Mouse (Mus musculus) kidney, postnatal 10 days (tissue): ENCODE results near the gene Grin2b.
A peak's percentile ranks its signal among the peaks of the same experiment; 100 is the strongest.
"Not testable (repeated sequence)": the region's sequence is repeated elsewhere in the genome, so short reads cannot be mapped to it uniquely, and the experiment has no call there.

ENCODE experiments used
- DNase-seq: peaks from one replicate; pipeline ENCODE4 v3.0.0; 2021; ENCODE audit warnings: mixed read lengths

The Grin2b gene

DNA sequence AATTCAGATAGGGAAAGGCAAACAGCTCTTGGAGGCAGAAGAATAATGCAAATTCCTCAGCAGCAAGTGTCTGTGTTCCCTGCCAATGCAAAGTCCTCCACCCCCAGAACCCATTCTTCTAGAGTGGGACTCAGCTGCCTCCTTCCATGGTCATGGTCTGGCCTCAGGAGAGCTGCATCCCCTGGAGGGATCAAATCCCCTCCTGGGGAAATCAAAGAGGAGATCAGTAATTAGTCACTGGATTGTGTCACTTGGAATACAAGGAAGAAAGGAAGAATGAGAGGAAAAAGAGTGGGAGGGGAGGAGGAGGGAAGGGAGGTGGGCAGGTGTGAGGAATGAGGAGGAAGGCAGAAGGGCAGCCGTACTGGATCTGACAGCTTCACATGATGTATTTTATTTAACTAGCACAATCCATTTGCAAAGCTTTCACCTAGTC lies 278.5 kb downstream of the Grin2b start:
- DNase-seq = no peak

DNA sequence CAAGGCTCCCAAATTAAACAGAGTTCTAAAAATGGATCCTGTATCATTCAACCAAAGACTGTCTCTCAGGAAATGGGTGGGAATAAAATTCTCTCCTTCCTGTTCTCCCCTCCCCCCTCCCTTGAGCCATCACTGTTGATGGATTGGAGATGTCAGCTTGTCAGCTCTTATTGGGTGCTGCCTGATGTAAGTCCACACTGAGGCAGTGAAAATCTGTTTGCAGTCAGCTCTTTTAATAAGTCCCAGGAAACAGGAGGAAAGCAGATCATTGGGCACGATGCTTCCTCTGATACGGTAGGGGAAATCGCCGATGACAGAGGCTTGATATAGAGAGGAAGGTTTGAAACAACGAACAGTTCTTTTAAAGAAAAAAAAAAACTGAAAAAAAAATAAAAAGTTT lies 290.7 kb downstream of the Grin2b start:
- DNase-seq = no peak

DNA sequence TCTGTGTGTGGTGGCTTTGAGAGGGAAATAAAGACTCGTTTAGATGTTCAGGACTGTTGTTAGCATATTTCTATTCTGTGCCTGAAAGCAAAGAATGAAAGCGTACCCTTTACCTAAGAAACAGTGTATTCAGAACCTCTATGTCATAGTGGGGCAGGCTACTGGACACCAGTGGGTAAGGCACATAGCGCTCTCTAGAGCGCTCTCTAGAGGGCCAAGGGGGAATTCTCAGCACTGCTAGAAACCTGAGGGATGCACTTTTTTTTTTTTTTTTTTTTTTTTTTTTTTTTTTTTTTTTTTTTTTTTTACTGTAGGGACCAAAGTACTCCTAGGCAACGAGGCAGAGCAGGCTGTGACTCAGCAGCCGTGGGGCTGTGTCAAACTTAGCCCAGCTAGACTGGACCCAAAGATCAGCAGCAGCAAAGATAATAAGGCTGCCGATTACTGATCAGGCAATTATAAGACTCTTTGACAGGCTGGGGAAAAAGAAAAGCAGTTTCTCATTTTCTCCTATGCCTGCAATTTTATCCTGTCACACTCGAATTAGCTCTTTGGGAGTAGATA lies 297.1 kb downstream of the Grin2b start:
- DNase-seq = peak; percentile 7

DNA sequence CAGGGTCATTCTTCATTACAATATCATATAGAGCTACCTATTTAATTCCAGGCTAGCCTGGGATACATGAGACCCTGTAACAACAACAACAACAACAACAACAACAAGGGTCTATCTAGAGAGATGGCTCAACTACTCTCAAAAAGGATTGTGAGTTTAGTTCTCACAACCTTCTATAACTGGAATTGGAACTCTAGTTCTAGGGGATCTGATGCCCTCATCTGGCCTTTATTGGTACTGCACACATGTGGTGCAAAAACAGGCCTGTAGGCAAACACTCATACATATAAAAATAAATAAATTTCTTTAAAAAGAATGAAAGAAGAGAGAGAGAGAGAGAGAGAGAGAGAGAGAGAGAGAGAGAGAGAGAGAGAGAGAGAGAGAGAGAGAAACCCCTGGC lies 298.7 kb downstream of the Grin2b start:
- DNase-seq = no peak

DNA sequence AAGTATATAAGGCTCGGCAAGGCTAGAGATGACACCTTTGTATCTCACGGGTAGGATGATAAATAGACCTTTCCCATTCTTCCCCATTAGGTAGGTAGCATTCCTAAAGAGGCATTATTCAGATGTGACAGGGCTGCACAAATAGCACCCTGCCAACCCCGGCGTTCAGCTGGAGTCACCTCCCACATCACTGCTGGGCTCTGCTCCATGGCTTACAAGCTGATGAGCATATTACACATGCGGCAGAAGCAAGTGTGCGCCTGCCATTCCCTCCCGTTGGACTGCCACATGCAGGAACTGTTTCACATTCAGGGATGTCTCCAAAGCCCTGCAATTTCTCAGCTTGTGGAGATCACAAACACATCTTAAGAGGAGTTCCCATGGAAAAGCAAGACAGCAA lies 307.5 kb downstream of the Grin2b start:
- DNase-seq = no peak

DNA sequence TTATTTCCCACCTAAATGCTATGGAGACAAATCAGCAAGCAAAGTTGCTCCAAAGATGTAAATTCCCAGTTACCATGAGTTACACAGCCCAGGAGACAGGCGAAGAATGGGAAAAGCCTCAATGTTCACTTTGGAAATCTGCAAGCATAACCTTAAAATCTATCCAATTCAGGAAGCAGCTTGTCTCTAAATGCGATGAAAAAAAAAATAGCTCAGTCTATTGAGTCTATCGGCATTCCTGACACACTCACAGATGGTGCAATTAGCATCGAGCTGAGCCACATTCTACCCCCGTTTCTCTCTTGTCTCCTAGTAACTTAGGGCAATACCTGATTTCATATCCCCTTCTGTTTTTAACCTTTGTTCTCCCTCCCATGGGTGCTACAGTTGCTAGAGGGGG lies 309.3 kb downstream of the Grin2b start:
- no peak for DNase-seq

DNA sequence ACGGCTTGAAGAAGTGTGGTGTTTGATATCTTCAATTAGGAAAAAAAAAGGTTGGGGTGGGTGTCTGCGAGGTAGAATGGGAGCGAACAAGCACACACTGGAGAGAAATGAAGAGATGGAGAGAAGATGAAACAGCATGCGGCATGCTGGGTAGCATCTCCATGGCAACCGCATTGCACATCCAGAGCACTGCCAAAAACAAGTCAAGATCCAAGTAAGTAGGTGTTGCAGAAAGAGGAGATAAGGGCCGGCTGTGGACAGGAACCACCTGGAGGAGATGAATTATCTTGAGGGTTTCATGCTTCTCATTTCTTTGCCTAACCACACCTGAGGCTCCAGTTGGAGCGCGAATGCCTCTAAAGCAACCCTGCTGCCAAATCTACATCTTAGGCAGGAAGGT lies 313.8 kb downstream of the Grin2b start:
- no peak for DNase-seq

DNA sequence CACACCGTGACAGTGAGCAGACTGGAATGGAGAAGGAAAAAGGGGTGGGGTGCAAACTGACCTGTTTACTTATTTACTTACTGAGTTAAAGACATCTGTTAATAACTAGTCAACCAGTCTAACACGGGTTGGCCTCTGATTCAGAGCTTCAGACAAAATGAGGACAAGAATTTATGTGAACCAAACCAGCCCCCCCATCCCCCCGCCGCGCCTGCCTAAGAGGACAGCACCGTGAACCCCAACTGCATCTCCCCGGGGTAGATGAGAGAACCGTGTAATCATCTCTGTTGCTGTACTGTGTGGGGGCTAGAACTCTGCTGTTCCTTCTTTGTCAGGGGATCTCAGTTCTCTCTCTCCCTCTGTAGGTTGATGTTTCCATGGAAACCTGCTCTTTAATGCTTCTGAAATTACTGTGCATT lies 319.1 kb downstream of the Grin2b start:
- DNase-seq = peak; percentile 57

DNA sequence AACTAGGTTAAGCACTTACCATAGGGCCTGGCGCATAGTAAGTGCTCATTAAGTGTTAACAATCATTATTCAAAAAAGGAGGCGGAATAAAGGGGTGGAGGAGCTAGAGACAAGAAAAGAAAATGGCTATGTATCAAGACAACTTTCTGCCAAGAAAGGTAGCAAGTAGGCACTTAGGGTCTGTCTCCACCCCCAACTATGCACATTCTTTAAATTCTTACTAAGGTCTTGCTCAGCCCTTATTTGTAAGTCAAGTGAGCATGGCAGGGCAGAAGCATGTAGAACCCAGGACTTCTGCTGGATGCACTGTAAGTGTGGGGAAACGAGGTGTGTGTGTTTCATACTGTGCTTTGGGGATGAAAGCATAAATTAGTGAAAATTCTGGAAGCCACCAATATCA lies 329.6 kb downstream of the Grin2b start:
- DNase-seq = no peak

DNA sequence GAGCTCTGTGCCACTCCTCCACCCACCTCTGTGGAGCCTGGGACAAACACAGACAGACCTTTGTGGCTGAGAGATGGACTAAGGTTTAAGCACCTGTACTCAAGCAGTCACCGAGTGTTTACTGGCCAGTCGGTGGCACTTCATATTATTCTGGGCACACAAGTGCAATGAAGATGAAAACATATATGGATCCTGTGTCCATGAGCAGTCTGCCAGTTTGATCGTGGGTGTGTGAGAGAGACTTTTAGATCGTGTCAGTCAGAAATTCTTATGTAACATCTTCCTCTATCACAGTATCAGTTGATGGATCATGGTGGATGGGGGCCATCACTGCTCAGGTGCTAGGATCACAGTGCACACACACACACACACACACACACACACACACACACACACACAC lies 337.0 kb downstream of the Grin2b start:
- DNase-seq = no peak

DNA sequence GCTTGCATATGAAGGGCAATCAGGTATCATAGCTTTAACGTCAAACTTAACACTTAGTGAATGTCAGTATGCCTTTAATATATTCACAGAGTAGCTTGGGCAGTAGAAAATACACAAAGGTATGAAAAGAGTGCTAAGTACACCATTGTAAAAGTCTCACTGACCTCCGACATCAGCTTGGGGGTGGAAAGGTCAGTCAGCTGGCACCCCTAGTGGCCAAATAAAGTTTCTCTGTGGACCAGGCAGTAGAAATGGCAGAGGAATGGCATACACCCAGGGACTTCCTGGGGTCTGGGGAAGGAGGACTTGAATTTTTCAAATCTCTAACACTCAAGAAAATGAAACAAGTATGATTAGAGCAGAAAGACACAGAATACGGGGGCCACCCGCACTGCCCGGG lies 339.8 kb downstream of the Grin2b start:
- DNase-seq = no peak

DNA sequence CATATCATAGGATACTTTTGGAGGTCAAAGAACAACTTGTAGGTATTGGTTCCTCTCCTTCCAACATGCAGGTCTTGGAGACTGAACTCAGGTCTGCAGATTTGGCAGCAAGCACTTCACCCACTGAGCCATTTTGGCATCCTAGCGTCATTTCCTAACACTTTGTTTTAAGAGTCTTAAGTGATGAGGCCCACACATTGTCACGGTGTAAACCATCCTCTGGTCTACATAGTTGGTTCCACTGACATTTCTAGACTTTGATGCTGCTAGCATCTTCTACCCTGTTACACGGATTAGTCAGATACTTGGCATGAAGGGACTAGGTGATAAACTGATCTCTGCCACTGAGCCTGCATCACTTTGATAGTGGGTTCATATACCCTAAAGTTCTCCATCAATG lies 341.3 kb downstream of the Grin2b start:
- no peak for DNase-seq

DNA sequence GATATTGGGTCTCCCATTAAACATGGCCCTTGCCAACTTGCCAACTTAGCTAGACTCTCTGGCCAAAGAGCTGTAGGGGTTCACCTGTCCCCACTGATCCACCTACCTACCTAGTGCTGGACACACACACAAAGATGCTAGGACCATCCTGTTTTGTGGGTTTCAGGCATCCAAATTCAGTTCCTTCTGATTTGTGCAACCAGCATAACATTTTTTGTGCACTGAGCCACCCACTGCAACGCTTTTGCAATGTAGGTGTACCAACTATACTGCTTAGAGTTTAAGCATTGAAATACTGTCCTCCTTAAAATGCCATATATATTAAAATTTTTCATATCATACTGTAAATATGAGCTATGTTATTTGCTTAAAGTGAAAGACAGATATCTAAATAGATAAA lies 342.3 kb downstream of the Grin2b start:
- DNase-seq = no peak

DNA sequence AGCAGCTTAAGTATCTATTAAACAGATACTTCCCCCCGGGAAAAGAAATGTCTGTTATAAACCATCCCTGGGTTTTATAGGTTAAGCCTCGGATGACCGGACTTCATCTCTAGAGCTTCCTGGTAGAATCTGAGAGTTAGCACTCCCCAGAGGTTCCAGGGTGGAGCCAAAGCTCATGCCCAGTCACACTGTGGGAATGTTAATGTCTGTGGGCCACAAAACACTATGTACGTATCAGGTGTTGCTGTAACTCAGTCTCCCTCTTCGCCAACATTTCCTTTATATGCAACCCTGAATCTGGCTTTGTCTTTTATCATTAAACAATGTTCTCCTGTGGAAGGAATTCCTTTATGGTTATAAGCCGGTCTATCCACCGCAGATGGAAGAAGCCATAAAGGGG lies 343.9 kb downstream of the Grin2b start:
- no peak for DNase-seq

DNA sequence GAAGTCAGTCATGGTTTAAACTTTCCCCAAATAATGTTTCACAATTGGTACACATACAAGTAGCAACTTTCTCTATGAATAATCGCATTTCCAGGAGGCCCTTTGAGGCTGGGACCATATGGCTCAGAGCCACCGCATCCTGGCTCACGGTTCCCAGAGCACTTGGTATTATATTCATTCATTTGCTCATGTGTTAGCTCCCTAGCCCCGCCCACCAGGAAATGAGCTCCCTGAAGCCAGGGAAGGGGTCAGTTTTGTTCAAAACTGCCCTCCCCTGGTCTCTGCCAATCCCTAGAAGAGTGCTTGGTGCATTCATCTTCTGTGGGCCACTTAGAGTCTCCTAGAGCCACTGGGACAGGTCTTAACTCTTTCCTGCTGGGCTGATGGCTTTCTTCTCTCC lies 344.3 kb downstream of the Grin2b start:
- DNase-seq = peak; percentile 16

DNA sequence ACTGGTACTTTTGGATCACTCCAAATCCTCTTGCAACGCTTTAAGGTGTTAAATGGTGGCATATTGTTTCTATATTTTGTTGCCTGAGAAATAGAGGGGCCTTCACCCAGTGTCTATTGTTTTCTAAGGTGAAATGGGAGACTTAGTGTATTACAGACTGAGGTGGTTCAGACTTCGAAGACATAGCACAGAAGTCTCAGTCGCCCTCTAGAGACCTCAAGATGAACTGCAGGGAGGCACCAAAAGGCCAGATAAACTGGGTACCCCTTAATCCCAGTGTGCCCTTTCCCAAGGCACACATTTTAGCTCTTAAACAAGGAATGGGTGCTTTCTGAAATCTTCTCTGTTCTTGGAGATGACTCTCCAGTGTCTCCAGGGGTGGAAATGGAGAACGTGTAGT lies 345.4 kb downstream of the Grin2b start:
- peak; percentile 72 for DNase-seq

DNA sequence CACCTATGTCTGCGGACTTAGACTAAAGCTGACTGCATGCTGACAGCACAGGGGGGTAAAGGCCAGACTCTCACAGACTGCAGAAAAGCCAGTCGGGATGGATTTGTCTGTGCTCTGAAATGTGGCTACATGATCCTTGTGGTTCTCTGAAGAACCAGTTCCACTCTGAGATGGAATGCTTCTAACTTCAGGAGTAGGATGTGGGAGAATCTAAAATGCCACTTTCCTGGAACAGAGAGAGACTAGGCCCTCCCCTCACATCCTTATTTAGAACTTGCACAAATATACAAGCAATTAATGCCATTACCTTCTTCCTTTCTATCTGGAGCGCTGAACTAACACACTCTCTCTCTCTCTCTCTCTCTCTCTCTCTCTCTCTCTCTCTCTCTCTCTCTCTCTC lies 346.0 kb downstream of the Grin2b start:
- no peak for DNase-seq

DNA sequence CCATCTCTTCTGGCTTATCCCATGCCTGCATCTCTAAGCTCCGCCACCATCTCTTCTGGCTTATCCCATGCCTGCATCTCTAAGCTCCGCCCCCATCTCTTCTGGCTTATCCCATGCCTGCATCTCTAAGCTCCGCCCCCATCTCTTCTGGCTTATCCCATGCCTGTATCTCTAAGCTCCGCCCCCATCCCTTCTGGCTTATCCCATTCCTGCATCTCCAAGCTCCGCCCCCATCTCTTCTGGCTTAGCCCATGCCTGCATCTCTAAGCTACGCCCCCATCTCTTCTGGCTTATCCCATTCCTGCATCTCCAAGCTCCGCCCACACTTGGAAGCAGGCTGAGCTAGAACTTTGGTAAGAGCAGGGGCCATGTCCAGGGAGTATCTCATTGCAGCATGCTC lies 346.5 kb downstream of the Grin2b start:
- DNase-seq = not testable (repeated sequence)

DNA sequence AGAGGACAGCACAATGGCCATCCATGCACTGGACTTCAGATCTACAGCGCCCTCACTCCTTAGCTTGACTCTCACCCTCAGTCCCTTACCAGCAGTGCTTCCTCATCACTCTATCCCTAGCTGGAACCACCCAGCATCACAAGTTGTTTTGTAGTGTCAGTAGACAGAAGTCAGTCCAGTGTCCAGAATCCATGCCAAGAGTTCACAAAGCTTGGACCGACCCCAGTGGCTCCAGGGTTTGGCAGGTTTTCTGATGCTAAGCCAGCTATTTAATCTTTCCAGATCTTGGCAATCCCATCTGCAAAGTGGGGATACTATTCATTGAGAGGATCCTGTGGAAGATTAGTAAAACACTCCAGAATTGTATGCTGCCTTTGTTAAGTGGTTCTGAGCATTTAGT lies 355.9 kb downstream of the Grin2b start:
- DNase-seq = peak; percentile 13

DNA sequence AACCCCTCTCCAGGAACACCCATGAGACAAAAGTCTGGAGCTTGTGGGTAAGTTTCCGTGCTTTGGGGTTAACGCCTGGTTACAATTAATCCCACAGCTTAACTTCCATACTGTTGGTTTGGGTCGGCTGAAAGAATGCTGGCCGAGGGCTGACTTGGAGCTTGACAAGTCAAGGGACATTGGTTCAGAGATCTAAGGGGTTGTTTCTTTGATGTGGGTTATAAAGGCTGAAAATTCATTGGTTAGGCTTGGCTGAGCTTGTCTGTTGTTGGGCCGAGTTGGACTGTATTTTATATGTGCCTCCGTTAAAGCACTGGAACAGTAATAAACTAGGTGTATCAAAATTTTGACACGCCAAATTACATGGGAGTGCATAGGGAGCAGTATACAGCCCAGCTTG lies 359.6 kb downstream of the Grin2b start:
- DNase-seq = no peak

DNA sequence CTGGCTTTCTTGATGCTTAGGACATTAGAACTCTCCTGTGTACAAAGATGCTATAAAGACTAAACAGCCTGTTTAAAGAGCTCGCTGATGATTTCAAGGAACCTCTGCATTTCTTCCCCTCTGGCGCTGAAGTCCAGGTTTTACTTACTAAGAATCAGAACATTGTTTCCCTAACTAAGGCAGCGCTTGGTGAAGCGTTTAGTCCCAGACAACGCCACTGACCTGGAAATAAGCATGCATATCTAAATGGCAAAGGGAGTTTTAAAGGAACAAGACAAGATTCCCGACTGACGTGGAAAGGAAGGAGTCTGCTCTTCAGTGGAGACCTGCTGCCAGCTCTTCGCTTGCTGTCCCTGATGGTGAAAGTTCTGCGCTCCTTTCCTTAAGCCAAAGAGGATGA lies 367.9 kb downstream of the Grin2b start:
- DNase-seq = no peak

DNA sequence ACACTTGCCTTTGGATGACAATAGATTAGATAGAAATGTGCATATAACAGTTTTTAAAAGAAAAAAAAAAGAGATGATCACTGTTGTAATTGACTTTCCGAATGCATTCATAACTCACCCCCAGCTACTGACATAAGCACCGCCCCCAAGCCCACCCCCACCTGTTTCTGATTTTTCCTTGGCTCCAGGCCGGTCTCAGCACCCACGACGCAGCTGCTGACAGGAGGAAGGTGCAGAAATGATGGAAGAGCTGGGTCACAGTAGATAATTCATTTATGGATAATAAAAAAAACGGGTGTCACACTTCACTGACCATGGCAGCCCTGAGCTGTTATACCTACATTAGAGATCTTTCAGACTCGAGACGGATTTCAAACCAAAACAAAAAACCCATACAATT lies 373.4 kb downstream of the Grin2b start:
- no peak for DNase-seq

DNA sequence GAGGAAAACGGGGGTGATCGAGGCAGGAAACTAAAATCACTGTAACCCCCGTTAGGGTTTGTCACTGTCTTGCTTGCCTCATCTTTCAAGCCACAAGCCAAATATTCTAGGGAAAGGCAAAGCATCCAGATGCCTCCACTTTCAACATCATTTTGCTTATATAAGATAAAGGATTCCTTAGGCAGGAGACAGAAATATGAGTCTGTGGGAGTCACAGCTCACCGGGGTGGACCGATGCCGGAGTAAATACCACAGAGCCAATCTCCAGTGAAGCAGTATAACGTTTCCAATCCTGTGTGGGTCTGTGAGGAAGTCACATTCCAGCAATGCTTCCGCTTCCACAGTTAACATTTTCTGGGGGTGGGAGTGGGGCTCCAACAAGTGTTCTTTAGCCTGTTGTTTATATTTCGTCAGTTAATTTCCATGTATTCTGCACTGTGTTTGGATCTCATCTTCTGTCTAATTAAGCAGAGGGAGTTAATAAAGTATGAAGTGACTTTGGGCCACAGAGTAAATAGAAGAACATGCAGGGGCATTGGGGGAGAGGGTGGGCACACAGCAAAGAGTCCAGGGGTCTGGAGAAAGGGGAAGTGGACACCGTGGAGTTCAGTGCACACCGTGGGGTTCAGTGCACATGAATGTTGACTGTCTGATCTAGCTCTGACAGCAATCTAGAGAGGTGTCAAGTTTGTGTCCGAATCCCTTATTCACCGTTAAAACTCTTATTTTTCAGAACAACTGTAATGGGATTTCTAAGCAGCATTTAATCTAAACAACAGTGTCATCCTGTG lies 374.9 kb downstream of the Grin2b start:
- no peak for DNase-seq

DNA sequence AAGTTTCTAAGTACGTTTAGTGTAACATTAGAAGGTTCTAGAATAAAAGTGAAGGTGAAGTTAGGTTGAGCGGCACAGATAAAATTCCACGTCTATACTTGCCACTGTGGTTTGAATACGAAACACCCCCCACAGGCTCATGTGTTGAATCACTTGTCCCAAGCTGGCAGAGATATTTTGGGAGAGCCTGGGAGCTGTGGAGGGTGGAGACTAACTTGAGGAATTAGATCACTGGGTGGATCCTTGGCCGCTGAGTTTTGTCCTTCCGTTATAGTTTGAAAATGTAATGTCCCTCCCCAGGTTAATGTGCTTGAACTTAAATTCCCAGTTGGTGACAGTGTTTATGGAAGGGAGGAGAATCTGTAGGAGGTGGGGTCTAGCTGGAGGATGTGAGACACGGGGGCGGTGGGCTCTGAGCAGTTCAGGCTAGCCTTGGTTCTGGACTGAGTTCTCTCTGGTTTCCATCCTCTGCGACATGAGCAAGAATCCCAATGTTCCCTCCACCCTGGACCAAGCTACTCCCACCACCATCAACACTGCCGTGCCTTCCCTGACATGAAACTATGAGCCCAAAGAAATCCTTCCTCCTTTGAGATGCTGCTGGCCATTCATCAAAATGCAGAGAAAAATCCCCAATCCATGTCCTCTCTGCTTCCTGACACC lies 375.8 kb downstream of the Grin2b start:
- DNase-seq = no peak
